Mouse (Mus musculus) thymus, postnatal 25 days (tissue): ENCODE data around the gene Chrna10.

Experiments used
- DNase-seq: peaks from one replicate; pipeline ENCODE4 v3.0.0; 2022

Chrna10 gene

DNA sequence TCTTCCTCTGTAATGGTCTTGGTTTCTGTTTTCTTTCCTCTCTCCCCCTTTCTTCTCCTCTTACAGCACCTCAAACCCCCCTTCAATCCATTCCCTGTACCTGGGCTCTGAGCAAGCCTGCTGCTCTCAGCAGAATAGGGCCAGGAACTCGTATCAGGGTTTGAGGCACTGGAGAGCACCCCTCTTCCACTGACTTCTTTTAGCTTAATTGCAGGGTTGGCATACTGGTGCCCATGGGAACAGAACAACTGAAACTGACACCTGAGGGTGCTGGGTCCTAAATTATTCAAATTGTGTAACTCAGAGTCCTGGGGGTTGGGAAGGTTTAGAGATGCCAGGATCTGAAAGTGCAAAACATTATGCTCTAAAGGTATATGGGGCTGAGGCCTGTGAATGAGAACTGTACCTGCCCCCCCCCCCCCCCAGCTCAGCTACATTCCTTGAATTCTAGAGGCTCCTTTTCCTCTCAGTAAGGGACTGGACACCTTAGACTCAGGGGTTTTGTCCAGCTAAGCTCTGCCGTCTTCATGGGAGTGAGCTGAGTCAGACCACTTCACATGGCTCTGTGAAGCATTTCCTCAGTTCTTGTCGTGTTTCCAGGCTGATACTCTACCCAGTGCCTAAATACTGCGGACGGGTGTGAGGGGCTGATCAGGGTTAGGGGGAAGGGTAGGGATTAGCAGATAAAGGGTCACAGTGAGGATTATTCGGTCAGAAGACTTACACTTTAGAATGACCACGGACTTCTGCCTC, at the start of gene Chrna10:
Chrna10 (minus strand) TSS at position 250 of the 753 bp plus-strand sequence.
- no peak for DNase-seq

- no peak for DNase-seq
Measured at GRCm38 (mm10) chr7:102153691-102154090, 37.1 kb upstream of the Chrna10 start.

GRCm38 (mm10) chr7:102137898-102138297, 21.3 kb upstream of the Chrna10 start:
- no peak for DNase-seq

GRCm38 (mm10) chr7:102137464-102137863, 20.8 kb upstream of the Chrna10 start:
- DNase-seq = peak; percentile 62

DNA sequence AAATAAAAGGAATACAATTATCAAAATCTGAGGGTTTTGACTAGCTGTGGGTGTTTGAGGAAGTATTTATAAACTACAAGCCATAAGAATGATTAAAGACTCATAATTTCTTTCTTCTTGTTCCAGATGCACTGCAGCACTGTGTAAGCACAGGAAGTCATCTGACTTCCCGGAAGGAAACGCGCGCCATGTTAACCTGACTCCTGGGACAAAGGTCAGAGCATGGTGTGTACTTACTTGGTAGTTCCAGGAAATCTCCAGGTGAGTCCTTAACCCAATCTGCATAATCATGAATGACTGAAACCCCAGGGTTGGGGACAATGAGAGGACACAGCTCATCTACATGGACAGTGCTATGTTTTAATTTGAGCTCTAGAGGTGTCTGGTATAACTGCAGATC, 15.8 kb upstream of the Chrna10 start:
- DNase-seq = no peak

- DNase-seq = no peak
Measured at GRCm38 (mm10) chr7:102120326-102120725, 3.7 kb upstream of the Chrna10 start.

- DNase-seq = no peak
Measured at GRCm38 (mm10) chr7:102117382-102117781, 754 bp upstream of the Chrna10 start.

- DNase-seq = no peak
Measured at GRCm38 (mm10) chr7:102113151-102113729, 3.4 kb downstream of the Chrna10 start.

- no peak for DNase-seq
Measured at GRCm38 (mm10) chr7:102109746-102110145, 6.9 kb downstream of the Chrna10 start.

- peak; percentile 29 for DNase-seq
Measured at GRCm38 (mm10) chr7:102109171-102109570, 7.5 kb downstream of the Chrna10 start, which contains the start of gene Art5. Gene Art5, minus strand, starts transcription at chr7:102109489.

- DNase-seq = no peak
Measured at GRCm38 (mm10) chr7:102108206-102108605, 8.4 kb downstream of the Chrna10 start.

DNA sequence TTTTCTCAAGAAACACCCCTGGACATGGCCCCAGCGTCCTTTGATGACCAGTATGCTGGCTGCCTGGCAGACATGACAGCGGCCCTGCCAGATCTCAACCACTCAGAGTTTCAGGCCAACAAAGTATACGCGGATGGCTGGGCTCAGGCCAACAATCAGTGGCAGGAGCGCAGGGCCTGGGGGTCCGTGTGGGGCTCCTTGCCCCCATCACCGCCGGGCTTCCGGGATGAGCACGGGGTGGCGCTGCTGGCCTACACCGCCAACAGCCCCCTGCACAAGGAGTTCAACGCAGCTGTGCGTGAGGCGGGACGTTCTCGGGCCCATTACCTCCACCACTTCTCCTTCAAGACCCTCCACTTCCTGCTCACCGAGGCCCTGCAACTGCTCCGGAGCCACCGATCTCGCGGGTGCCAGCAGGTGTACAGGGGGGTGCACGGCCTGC, 9.9 kb downstream of the Chrna10 start:
- peak; percentile 71 for DNase-seq

GRCm38 (mm10) chr7:102104126-102104525, 12.5 kb downstream of the Chrna10 start:
- no peak for DNase-seq

- DNase-seq = no peak
Measured at GRCm38 (mm10) chr7:102103555-102103954, 13.1 kb downstream of the Chrna10 start.

DNA sequence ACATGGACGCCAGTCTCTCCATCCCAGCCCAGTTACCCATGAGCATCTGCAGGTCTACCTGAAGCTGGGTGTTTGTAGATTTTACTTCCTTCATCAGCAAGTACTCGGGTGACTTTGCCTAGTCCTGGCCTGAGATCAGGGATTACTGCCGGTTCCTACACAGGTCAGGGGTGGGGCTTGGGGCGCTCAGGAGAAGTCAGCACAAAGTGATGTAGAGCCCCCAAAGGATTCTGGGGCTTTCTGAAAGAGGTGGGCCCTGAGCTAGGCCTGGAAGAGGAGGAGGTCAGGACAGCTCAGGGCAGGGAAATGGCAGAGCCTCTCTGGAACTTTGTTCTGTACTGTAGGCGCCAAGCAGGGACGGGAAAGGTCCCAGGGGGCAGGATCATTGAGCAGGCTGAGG, 13.9 kb downstream of the Chrna10 start:
- DNase-seq = no peak

- no peak for DNase-seq
Measured at GRCm38 (mm10) chr7:102102241-102102640, 14.4 kb downstream of the Chrna10 start.

- DNase-seq = no peak
Measured at GRCm38 (mm10) chr7:102101487-102101886, 15.1 kb downstream of the Chrna10 start, which contains the start of gene Art1. Gene Art1, plus strand, starts transcription at chr7:102101743.

DNA sequence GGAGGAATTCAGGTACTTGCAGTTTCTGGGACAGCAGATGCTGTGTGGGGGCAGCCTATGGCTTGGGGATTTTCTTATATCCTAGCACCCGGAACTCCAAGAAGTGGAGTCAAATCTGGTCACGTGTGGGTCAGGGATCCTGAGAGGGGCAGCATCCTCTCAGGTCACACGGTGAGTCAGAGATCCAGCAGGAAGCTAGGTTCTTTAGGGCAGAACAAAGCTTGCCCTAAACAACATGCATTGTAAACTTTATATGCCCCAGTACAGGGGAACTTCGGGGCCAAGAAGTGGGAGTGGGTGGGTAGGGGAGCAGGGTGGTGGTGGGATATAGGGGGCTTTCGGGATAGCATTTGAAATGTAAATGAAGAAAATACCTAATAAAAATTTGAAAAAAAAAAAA, 15.8 kb downstream of the Chrna10 start:
- no peak for DNase-seq

GRCm38 (mm10) chr7:102099760-102100661, 16.6 kb downstream of the Chrna10 start:
- peak; percentile 55 for DNase-seq

DNA sequence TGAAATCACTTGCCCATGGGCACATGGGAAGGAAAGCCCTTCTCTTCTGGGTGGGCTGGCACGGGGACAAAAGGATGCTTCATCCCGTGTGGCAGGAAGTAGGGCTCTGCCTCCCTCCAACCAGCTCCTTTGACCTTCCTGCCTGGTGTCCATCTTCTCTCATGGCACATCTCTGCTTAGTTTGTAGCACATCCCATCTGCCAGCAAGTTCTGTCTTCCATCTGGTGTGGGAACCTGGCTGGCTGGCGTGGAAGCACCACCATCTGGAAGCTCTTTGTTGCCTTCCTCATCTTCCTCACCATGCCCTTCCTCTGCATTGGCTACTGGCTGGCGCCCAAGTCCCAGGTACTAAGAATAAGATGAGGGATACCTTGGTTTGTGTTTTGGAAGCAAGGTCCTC, 29.3 kb downstream of the Chrna10 start:
- no peak for DNase-seq

- no peak for DNase-seq
Measured at GRCm38 (mm10) chr7:102084041-102084696, 32.5 kb downstream of the Chrna10 start.

GRCm38 (mm10) chr7:102082816-102083215, 33.8 kb downstream of the Chrna10 start, which contains the start of gene Trpc2:
Gene Trpc2, plus strand, starts transcription at chr7:102083116.
- DNase-seq = no peak

- DNase-seq = no peak
Measured at GRCm38 (mm10) chr7:102081784-102082183, 34.8 kb downstream of the Chrna10 start.
